Mouse (Mus musculus): ENCODE measurements at regions not wholly inside any gene's neighbourhood (a gene's known extent, or its start where the extent isn't known, plus 50 kb on each side); places are given as distances from the start of the nearest gene placed in this dataset.

DNA sequence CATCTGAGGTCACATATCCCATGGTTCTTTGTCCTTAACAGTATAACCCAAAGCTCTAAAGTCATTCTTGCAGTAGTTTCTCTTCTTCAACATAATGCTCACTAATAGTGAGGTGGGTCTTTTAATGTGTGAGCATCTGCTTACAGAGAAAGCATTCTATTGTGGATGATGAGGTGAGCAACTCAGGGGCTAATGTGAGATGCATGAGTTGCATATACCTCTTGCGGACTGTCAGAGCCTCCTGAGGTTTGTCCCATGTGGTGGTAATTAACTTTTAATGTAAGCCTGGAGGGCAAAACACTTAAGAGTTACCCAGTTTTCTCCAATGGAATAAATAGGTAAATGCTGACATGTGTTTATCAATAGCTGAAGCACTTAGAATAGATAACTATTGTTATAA lies 334.9 kb upstream of the Defb41 start:
- no peak for TF ChIP-seq POLR2AphosphoS2 (IDR thresholded peaks at IDR 0.05; ENCODE audit: low read length)
- TF ChIP-seq KAT2A (conservative IDR thresholded peaks at IDR 0.05; ENCODE audit: low read depth, low read length), result no peak
- TF ChIP-seq EP300 (IDR thresholded peaks at IDR 0.05; ENCODE audit: low read depth in 1 of 2, low read length in 2 of 2), result no peak
- TF ChIP-seq TCF12 (IDR thresholded peaks at IDR 0.05; ENCODE audit: low read depth, low read length), result no peak
